Mouse (Mus musculus) liver, adult 2 months (tissue): ENCODE data around the gene Tbc1d22a. TPM values are rescaled to one million over a fixed set of nuclear protein-coding genes. Genes with fewer than 3 reads are reported as not detected.

ENCODE experiments used
- DNase-seq: peaks from one replicate; pipeline ENCODE4 v3.0.0-alpha.2; 2011; ENCODE audit warnings: low read depth, low spot score; ENCODE audit errors: extremely low read depth
- H3K27ac ChIP-seq: fragments of 200-500 bp; replicated peaks from 2 replicates; pipeline ENCODE4 v1.5.1; 2012; ENCODE audit warnings: low read depth, mild to moderate bottlenecking, control low read depth, inconsistent platforms, low read length; ENCODE audit not compliant: insufficient read depth
- H3K27me3 ChIP-seq: fragments of 200-500 bp; 2 replicates; pipeline ENCODE4 v1.6.1; 2012; ENCODE audit warnings: mild to moderate bottlenecking, moderate library complexity, low read length, inconsistent platforms; ENCODE audit not compliant: control insufficient read depth, insufficient read depth
- H3K36me3 ChIP-seq: fragments of 200-500 bp; 2 replicates; pipeline ENCODE4 v1.6.1; 2012; ENCODE audit warnings: low read length, inconsistent platforms; ENCODE audit not compliant: control insufficient read depth, insufficient read depth
- H3K4me1 ChIP-seq: fragments of 200-500 bp; 2 replicates; pipeline ENCODE4 v1.6.1; 2011; ENCODE audit warnings: low read length; ENCODE audit not compliant: control insufficient read depth, insufficient read depth
- H3K4me3 ChIP-seq: fragments of 200-500 bp; 2 replicates; pipeline ENCODE4 v1.5.1; 2011; ENCODE audit warnings: low read depth, mild to moderate bottlenecking, control low read depth, low read length, moderate library complexity; ENCODE audit not compliant: insufficient read depth
- H3K79me2 ChIP-seq: fragments of 200-500 bp; 2 replicates; pipeline ENCODE4 v1.6.1; 2012; ENCODE audit warnings: inconsistent platforms, mild to moderate bottlenecking, low read length, moderate library complexity; ENCODE audit not compliant: control insufficient read depth, insufficient read depth
- H3K9ac ChIP-seq: fragments of 200-500 bp; 2 replicates; pipeline ENCODE4 v1.6.1; 2012; ENCODE audit warnings: low read depth, mild to moderate bottlenecking, control low read depth, inconsistent platforms, low read length
- CTCF ChIP-seq: fragments of 200-500 bp; IDR thresholded peaks from 2 replicates; pipeline ENCODE4 v1.5.1; 2011; ENCODE audit warnings: low read depth, low read length, control low read depth
- POLR2A ChIP-seq: fragments of 200-500 bp; IDR thresholded peaks from 2 replicates; pipeline ENCODE4 v1.6.1; 2011; ENCODE audit warnings: low read length, control low read depth; ENCODE audit not compliant: insufficient read depth; ENCODE audit errors: extremely low read depth
- WGBS: fragments of 180-500 bp; shearing (Covaris S2); methylation state at CpG from one replicate; pipeline ENCODE4 v1.1.7; 2018; 5-methylcytosine and 5-hydroxymethylcytosine counted together
- polyA plus RNA-seq: library from polyadenylated mRNA; depleted of rRNA; stranded (reverse); fragments of >200 nt; gene quantifications from 2 replicates; pipeline ENCODE4 v1.2.3, GENCODE M21; 2012; rRNA removed
- total RNA-seq: library from RNA; depleted of rRNA; stranded (reverse); fragments of >200 nt; gene quantifications from 2 replicates; pipeline ENCODE4 v1.2.3, GENCODE M21; 2014; rRNA removed

Tbc1d22a gene
- total and polyA plus RNA-seq, 2 experiments, result 9.6 to 14.3 TPM

DNA sequence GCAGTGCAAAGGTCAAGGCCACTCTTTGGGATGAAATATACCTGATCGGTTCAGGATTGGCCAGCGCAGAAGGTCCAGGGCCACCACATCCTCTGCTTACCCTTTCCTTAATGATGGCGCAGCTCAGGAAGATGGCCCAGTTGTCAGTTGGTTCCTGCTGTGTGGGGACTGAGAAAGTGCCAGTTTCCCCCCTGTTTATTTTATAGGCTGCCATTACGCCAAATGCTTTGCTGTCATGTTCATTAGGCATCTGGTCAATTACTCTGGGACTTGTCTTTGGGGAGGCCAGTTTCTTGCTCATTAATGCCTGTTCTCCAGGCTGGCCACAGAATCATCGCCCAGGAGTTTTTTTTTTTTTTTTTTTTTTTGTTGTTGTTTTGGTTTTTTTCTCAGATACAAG, 299.1 kb downstream of the Tbc1d22a start:
- Histone ChIP-seq H3K4me1 (no peaks in the 10 kb centered on the region), H3K4me3 (no peak overlapping the region), H3K27ac (no peak overlapping the region), H3K36me3 (no peaks in the 10 kb centered on the region), H3K79me2 (no peaks in the 10 kb centered on the region), H3K9ac (no peak overlapping the region), H3K27me3 (no peaks in the 10 kb centered on the region)
- 89% methylated on average over 5 of the region's 5 CpGs for WGBS
- no peak for TF ChIP-seq CTCF
- TF ChIP-seq POLR2A, result no peak
- no peak for DNase-seq

DNA sequence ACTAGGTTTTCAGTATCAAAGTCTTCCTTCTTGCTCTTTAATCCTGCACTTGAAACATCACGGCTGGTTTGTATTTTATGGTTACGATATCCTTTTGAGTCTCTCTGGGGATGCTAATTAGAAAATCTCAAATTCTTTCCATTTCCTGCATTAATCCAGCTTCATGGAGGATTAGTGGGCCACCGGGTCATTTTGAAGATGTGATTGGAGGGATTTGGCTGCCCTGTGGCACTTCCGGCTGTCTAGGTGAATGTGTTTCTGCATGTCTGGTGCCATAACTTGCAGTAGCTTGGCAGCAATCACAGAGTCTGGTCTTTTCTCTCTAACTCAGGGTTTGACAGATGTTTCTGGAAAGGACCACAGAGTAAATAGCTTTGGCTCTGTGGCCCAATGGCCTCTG, 305.9 kb downstream of the Tbc1d22a start:
- 91% methylated on average over 4 of the region's 4 CpGs for WGBS
- H3K27me3 ChIP-seq, result no peaks in the 10 kb centered on the region
- TF ChIP-seq CTCF (no peak), POLR2A (no peak)
- H3K27ac ChIP-seq, result no peak overlapping the region
- H3K79me2 ChIP-seq, result no peaks in the 10 kb centered on the region
- H3K4me3 ChIP-seq, result no peak overlapping the region
- no peaks in the 10 kb centered on the region for H3K4me1 ChIP-seq
- DNase-seq, result no peak
- no peak overlapping the region for H3K9ac ChIP-seq
- no peaks in the 10 kb centered on the region for H3K36me3 ChIP-seq

DNA sequence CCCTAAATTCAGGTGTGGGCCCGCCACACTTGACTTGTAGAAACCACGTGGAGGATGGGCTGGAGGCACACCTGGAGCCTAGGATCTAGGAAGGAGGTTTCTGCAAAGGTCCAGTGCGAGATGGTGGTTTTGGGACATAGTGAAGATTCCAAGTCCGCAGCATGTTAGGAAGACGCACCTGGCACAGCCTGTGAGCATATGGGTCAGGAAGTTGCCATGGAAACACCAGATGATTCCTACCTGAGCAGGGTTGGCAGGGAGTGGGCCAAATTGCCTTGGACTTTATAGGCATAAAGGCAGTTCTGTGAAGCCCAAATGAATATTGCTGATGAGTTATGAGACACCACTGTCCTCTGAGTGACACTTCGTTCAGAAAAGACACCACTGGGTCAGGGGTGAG, 321.1 kb downstream of the Tbc1d22a start:
- H3K36me3 ChIP-seq, result no peaks in the 10 kb centered on the region
- no peak overlapping the region for H3K27ac ChIP-seq
- no peak for TF ChIP-seq CTCF
- no peak for TF ChIP-seq POLR2A
- no peaks in the 10 kb centered on the region for H3K27me3 ChIP-seq
- no peaks in the 10 kb centered on the region for H3K4me1 ChIP-seq
- no peak for DNase-seq
- WGBS, result 73% methylated on average over 6 of the region's 6 CpGs
- no peak overlapping the region for H3K9ac ChIP-seq
- no peaks in the 10 kb centered on the region for H3K79me2 ChIP-seq
- no peak overlapping the region for H3K4me3 ChIP-seq

DNA sequence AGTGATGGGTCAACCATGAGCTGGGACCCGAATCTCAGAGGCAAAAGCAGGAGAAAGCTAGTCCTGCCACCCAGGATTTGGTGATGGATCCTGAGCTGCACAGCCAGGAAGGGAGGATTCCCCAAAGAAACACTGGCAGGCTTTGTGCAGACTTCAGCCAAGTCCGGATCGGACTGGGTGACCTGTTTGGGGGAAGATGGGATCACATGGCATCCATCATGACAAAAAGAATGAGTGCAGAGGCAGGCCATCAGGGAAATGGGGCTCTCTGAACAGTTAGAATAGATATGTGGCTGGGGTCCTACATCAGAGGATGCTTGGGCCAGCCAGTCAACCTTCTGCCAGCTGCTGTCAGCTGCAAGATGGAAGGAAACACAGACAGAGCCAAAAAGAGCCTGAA, 328.1 kb downstream of the Tbc1d22a start:
- H3K27me3 ChIP-seq, result no peaks in the 10 kb centered on the region
- H3K27ac ChIP-seq, result no peak overlapping the region
- H3K36me3 ChIP-seq, result no peaks in the 10 kb centered on the region
- no peak overlapping the region for H3K4me3 ChIP-seq
- TF ChIP-seq CTCF (no peak), POLR2A (no peak)
- 67% methylated on average over 3 of the region's 3 CpGs for WGBS
- H3K9ac ChIP-seq, result no peak overlapping the region
- H3K4me1 ChIP-seq, result no peaks in the 10 kb centered on the region
- DNase-seq, result no peak
- no peaks in the 10 kb centered on the region for H3K79me2 ChIP-seq

DNA sequence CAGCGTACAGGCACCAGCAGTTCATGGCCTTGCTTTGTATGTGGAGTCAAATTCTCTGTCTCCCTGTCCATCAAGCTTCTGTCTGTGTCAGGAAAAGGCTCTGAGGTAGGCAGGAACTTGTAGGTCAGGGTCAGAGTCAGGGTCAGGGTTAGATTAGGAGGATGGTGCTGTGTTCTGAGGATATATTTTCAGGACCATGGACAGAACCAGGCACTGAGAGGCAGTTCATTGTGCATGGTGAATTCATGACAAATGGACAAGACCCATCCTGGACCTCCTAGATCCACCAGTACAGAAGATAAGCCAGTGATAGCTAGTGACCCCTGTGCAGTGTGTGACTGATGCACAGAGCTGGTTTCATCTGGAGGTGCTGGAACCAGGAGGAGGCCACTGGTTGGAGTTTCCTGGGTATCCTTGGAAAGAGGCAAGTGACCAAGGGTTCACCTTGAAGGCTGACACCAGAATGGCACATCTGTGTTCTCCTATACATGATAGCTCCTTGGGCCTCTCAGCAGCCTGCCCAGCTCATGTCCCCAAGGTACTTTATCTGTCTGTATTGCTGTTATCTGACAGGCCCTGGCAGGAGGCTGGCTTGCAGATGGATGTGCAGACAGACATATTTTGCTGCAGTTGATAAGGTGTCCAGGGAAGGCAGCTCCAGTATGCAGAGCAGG, 330.0 kb downstream of the Tbc1d22a start:
- TF ChIP-seq CTCF, result no peak
- no peak for TF ChIP-seq POLR2A
- no peak for DNase-seq
- Histone ChIP-seq H3K79me2 (no peaks in the 10 kb centered on the region), H3K4me3 (no peak overlapping the region), H3K27ac (no peak overlapping the region), H3K36me3 (no peaks in the 10 kb centered on the region), H3K9ac (no peak overlapping the region), H3K4me1 (no peaks in the 10 kb centered on the region), H3K27me3 (no peaks in the 10 kb centered on the region)
- WGBS, result 63% methylated on average over 1 of the region's 1 CpGs

Other genes starting within 250 kb of the Tbc1d22a start
- 2.4 and 3.7 TPM in 2 replicates for gene Celsr1, start 180.7 kb upstream of the Tbc1d22a start, total RNA-seq
- gene Celsr1, start 180.7 kb upstream of the Tbc1d22a start, polyA plus RNA-seq, result 11.5 and 12.4 TPM in 2 replicates
- 2.4 and 3.8 TPM in 2 replicates for gene Gramd4, start 156.8 kb upstream of the Tbc1d22a start, total RNA-seq
- gene Gramd4, start 156.8 kb upstream of the Tbc1d22a start, polyA plus RNA-seq, result 5.6 and 6.0 TPM in 2 replicates
- gene Cerk, start 28.3 kb upstream of the Tbc1d22a start, total RNA-seq, result 3.0 and 3.7 TPM in 2 replicates
- gene Cerk, start 28.3 kb upstream of the Tbc1d22a start, polyA plus RNA-seq, result 2.6 and 2.7 TPM in 2 replicates